Mouse (Mus musculus) hindbrain, embryonic 13.5 days (tissue): Measurements from ENCODE around the gene D17Wsu92e. TPM values are rescaled to one million over a fixed set of nuclear protein-coding genes. Genes with fewer than 3 reads are reported as not detected.

ENCODE experiments used
- ATAC-seq: fragments of 200-750 bp; cut with Nextera tagmentation; 2 replicates; pipeline ENCODE4 v1.8.0; 2017; ENCODE audit warnings: moderate TSS enrichment; ENCODE audit not compliant: low FRiP score
- H3K27ac ChIP-seq: fragments of 300-500 bp; sonication (generic); 2 replicates; pipeline ENCODE4 v1.5.1; 2015; ENCODE audit warnings: inconsistent platforms, mild to moderate bottlenecking, moderate library complexity
- H3K27me3 ChIP-seq: fragments of 300-500 bp; sonication (generic); 2 replicates; pipeline ENCODE4 v1.6.1; 2015; ENCODE audit warnings: mild to moderate bottlenecking, inconsistent platforms
- H3K36me3 ChIP-seq: fragments of 300-500 bp; sonication (generic); 2 replicates; pipeline ENCODE4 v1.6.1; 2015; ENCODE audit warnings: mild to moderate bottlenecking, inconsistent platforms
- H3K4me1 ChIP-seq: fragments of 300-500 bp; sonication (generic); replicated peaks from 2 replicates; pipeline ENCODE4 v1.6.1; 2015; ENCODE audit warnings: inconsistent platforms
- H3K4me2 ChIP-seq: fragments of 300-500 bp; sonication (generic); 2 replicates; pipeline ENCODE4 v1.6.1; 2015; ENCODE audit warnings: inconsistent platforms, mild to moderate bottlenecking, moderate library complexity
- H3K4me3 ChIP-seq: fragments of 300-500 bp; sonication (generic); 2 replicates; pipeline ENCODE4 v1.5.1; 2015; ENCODE audit warnings: mild to moderate bottlenecking, inconsistent platforms
- H3K9ac ChIP-seq: fragments of 300-500 bp; sonication (generic); 2 replicates; pipeline ENCODE4 v1.6.1; 2015; ENCODE audit warnings: mild to moderate bottlenecking, inconsistent platforms
- H3K9me3 ChIP-seq: fragments of 300-500 bp; sonication (generic); 2 replicates; pipeline ENCODE4 v1.6.1; 2016; ENCODE audit warnings: inconsistent platforms
- WGBS: fragments of 180-500 bp; shearing (Covaris S2); methylation state at CpG from one replicate; pipeline ENCODE4 v1.1.7; 2015; 5-methylcytosine and 5-hydroxymethylcytosine counted together
- polyA plus RNA-seq: library from polyadenylated mRNA; unstranded; fragments of >200 nt; fragmentation: Nextera tagmentation; extraction: Ambion mirVana; gene quantifications from 2 replicates; pipeline ENCODE4 v1.2.1, GENCODE M21; 2015

D17Wsu92e gene
- polyA plus RNA-seq, 1 experiment from 2014 or later: 10.0 TPM

DNA sequence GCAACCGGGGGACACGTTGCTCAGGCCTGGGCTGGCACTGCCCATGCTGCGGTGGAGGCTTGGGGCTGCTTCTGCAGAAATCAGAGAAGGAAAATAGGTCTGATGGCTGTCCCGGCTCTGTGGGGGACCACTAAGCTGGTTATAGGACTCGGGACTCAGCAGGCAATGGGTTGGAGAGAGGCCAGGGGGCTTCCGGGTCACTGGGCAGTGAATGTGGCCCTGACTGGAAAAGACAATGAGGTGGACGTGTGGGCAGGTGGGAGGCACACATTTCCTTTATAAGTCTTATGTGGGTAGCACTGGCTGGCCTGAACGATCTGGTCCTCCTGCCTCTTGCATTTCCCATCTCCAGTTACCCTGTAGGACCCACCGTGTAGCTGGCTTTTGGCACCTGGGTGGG lies 100.1 kb downstream of the D17Wsu92e start:
- H3K4me3 ChIP-seq: no peak overlapping the region
- H3K27me3 ChIP-seq: peaks cover 14% of the 10 kb centered on the region
- no peak overlapping the region for H3K4me2 ChIP-seq
- H3K27ac ChIP-seq: no peak overlapping the region
- ATAC-seq: no peak
- WGBS: 39% methylated on average over 9 of the region's 9 CpGs
- no peaks in the 10 kb centered on the region for H3K36me3 ChIP-seq
- H3K9ac ChIP-seq: peak overlapping the region; percentile 40; the same call in 1 of the 2 replicates
- no peaks in the 10 kb centered on the region for H3K9me3 ChIP-seq
- H3K4me1 ChIP-seq: peaks cover 23% of the 10 kb centered on the region

DNA sequence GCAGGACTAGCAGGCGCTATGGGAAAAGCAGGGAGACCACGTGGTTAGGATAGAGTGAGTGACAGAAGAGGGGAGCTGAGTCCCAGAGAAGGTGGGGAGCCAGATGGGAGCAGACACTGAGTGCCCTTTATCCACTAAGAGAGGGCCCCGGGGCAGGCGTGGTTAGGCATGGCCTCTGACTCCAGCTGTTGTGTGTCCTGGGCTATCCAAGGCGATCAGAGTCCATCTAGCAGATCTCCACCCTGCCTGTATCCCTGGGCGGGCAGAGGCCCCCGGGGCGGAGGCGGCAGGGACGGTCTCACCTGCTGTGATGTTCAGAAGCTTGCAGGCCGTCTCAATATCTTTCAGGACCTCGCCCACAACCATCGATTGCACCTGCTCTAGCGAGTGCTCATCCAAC lies 100.8 kb downstream of the D17Wsu92e start:
- 73% methylated on average over 14 of the region's 14 CpGs for WGBS
- no peak for ATAC-seq

GRCm38 (mm10) chr17:27718250-27718649 lies 102.2 kb downstream of the D17Wsu92e start:
- 46% methylated on average over 5 of the region's 5 CpGs for WGBS
- no peak for ATAC-seq

More for the DNA sequence above, 100.8 kb downstream of the D17Wsu92e start:
- no peaks in the 10 kb centered on the region for H3K36me3 ChIP-seq
- peaks cover 17% of the 10 kb centered on the region for H3K4me1 ChIP-seq
- H3K9ac ChIP-seq: peak overlapping the region; percentile 40; the same call in 1 of the 2 replicates
- H3K4me2 ChIP-seq: no peak overlapping the region
- H3K27ac ChIP-seq: no peak overlapping the region
- H3K4me3 ChIP-seq: no peak overlapping the region
- H3K27me3 ChIP-seq: peaks cover 14% of the 10 kb centered on the region
- no peaks in the 10 kb centered on the region for H3K9me3 ChIP-seq

GRCm38 (mm10) chr17:27716804-27717203 lies 103.6 kb downstream of the D17Wsu92e start:
- no peak for ATAC-seq

More at GRCm38 (mm10) chr17:27718250-27718649, 102.2 kb downstream of the D17Wsu92e start:
- H3K4me1 ChIP-seq: peaks cover 17% of the 10 kb centered on the region
- no peak overlapping the region for H3K4me2 ChIP-seq
- H3K9me3 ChIP-seq: no peaks in the 10 kb centered on the region
- H3K4me3 ChIP-seq: no peak overlapping the region
- peaks cover 14% of the 10 kb centered on the region for H3K27me3 ChIP-seq
- no peak overlapping the region for H3K27ac ChIP-seq
- no peaks in the 10 kb centered on the region for H3K36me3 ChIP-seq
- no peak overlapping the region for H3K9ac ChIP-seq

DNA sequence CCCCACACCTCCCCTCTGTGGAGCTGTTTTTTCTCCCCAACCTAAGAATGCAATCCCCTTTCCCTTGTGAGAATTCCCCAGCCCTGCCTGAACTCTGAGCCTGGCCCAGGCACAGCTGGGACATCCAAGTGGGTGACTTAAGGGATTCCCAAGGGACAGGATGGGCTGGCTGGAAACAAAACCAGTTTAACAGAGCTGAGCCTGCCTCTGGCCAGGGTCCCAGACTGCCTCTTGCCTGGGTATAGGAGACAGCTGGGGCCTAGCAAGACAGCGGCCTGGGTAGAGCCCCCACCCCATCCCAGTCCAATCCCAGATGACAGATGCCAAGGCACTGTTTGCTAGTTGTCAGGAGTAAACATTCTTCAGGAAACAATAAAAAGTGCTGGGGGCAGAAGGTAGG lies 107.6 kb downstream of the D17Wsu92e start:
- Histone ChIP-seq H3K27me3 (peaks cover 21% of the 10 kb centered on the region), H3K4me1 (peaks cover 18% of the 10 kb centered on the region), H3K27ac (0 out of 2 replicates have a peak overlapping the region, but pooled peaks have one; percentile 30), H3K4me2 (no peak overlapping the region), H3K36me3 (no peaks in the 10 kb centered on the region), H3K4me3 (no peak overlapping the region), H3K9me3 (no peaks in the 10 kb centered on the region), H3K9ac (no peak overlapping the region)
- 52% methylated on average over 1 of the region's 1 CpGs for WGBS
- no peak for ATAC-seq

More at GRCm38 (mm10) chr17:27716804-27717203, 103.6 kb downstream of the D17Wsu92e start:
- no peaks in the 10 kb centered on the region for H3K9me3 ChIP-seq
- H3K27me3 ChIP-seq: peaks cover 14% of the 10 kb centered on the region
- WGBS: 4% methylated on average over 16 of the region's 16 CpGs
- H3K27ac ChIP-seq: no peak overlapping the region
- H3K4me2 ChIP-seq: peak overlapping the region; percentile 48
- H3K9ac ChIP-seq: 0 out of 2 replicates have a peak overlapping the region, but pooled peaks have one; percentile 24
- H3K36me3 ChIP-seq: no peaks in the 10 kb centered on the region
- peaks cover 19% of the 10 kb centered on the region for H3K4me1 ChIP-seq
- H3K4me3 ChIP-seq: peak overlapping the region; percentile 19

- Histone ChIP-seq H3K4me1 (peaks cover 12% of the 10 kb centered on the region), H3K4me2 (no peak overlapping the region), H3K9ac (no peak overlapping the region), H3K9me3 (no peaks in the 10 kb centered on the region), H3K4me3 (no peak overlapping the region), H3K27me3 (peaks cover 34% of the 10 kb centered on the region), H3K36me3 (peaks cover 5% of the 10 kb centered on the region), H3K27ac (no peak overlapping the region)
- WGBS: 73% methylated on average over 5 of the region's 5 CpGs
- no peak for ATAC-seq
Measured at GRCm38 (mm10) chr17:27709650-27710049, 110.8 kb downstream of the D17Wsu92e start.

DNA sequence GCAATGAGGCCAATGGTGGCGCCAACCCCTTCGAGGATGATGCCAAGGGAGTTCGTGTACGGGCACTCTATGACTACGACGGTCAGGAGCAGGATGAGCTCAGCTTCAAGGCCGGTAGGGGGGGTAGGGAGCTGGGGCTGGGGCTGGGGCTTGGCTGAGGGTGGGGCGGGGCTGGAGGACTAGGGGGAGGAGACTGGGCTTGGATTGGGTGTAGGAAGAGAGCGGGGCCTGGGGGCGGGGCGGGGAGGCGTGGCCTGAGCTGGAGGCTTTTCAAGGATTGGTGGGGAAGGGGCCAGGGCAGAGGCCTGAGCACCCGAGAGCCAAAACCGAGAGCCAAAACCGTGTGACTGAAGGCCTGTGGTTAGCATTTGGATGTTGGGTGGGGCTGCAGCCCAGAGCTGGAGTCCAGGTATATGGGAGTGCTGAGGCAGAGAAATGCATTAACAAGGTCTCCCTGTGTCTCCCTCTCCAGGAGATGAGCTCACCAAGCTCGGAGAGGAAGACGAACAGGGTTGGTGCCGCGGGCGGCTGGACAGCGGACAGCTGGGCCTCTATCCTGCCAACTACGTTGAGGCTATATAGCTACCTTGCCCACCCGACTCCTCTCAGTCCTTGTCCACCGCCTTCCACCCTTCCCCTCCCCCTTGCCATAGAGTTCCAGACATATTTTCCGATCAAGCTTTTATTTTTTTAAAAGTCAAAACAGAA lies 112.3 kb downstream of the D17Wsu92e start:
- 6% methylated on average over 25 of the region's 25 CpGs for WGBS
- Histone ChIP-seq H3K9ac (no peak overlapping the region; the same call in 1 of the 2 replicates), H3K27ac (no peak overlapping the region), H3K9me3 (no peaks in the 10 kb centered on the region), H3K4me2 (peak overlapping the region; percentile 47), H3K4me3 (peak overlapping the region; percentile 27), H3K27me3 (peaks cover 41% of the 10 kb centered on the region), H3K4me1 (peaks cover 10% of the 10 kb centered on the region), H3K36me3 (peaks cover 5% of the 10 kb centered on the region)
- peak; percentile 79 for ATAC-seq

DNA sequence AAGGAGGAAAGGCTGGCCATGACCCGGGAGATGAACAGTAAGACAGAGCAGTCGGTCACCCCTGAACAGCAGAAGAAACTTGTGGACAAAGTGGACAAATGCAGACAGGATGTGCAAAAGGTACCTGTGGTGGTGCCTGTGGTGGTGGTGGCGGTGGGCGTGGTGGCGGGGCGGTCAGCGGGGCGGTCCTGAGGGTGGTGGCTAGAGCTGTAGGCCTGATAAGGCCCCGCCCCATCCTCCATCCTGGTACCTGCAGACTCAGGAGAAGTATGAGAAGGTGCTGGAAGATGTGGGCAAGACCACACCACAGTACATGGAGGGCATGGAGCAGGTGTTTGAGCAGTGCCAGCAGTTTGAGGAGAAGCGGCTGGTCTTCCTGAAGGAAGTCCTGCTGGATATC lies 114.8 kb downstream of the D17Wsu92e start:
- H3K4me3 ChIP-seq: no peak overlapping the region
- WGBS: 37% methylated on average over 10 of the region's 10 CpGs
- peaks cover 41% of the 10 kb centered on the region for H3K27me3 ChIP-seq
- H3K4me1 ChIP-seq: peaks cover 28% of the 10 kb centered on the region
- no peak overlapping the region for H3K9ac ChIP-seq
- peaks cover 5% of the 10 kb centered on the region for H3K36me3 ChIP-seq
- no peaks in the 10 kb centered on the region for H3K9me3 ChIP-seq
- no peak overlapping the region for H3K27ac ChIP-seq
- no peak for ATAC-seq
- H3K4me2 ChIP-seq: no peak overlapping the region

- peaks cover 5% of the 10 kb centered on the region for H3K36me3 ChIP-seq
- H3K4me2 ChIP-seq: no peak overlapping the region
- no peaks in the 10 kb centered on the region for H3K9me3 ChIP-seq
- peaks cover 36% of the 10 kb centered on the region for H3K27me3 ChIP-seq
- no peak for ATAC-seq
- peaks cover 29% of the 10 kb centered on the region for H3K4me1 ChIP-seq
- no peak overlapping the region for H3K4me3 ChIP-seq
- WGBS: 66% methylated on average over 5 of the region's 5 CpGs
- H3K27ac ChIP-seq: no peak overlapping the region
- H3K9ac ChIP-seq: no peak overlapping the region
Measured at GRCm38 (mm10) chr17:27703961-27704621, 116.4 kb downstream of the D17Wsu92e start.

DNA sequence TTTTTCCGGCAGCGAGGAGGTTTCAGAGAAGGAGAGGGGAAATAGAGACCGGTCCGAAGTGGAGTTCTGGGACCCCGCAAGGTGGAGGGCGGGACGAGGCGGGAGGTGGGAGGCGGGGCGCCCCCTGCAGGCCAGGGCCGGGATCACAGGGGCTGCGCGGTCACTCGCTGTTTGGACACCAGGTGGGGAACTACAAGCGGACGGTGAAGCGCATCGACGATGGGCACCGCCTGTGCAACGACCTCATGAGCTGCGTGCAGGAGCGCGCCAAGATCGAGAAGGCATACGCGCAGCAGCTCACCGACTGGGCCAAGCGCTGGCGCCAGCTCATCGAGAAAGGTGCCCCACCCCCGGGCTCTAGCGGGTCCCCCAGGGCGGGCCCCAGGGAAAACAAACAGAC lies 117.9 kb downstream of the D17Wsu92e start:
- WGBS: 2% methylated on average over 34 of the region's 34 CpGs
- H3K36me3 ChIP-seq: peaks cover 5% of the 10 kb centered on the region
- ATAC-seq: no peak
- peaks cover 31% of the 10 kb centered on the region for H3K27me3 ChIP-seq
- H3K4me3 ChIP-seq: peak overlapping the region; percentile 9; the same call in 1 of the 2 replicates
- peak overlapping the region; percentile 49 for H3K4me2 ChIP-seq
- H3K9ac ChIP-seq: peak overlapping the region; percentile 64
- H3K9me3 ChIP-seq: no peaks in the 10 kb centered on the region
- H3K27ac ChIP-seq: no peak overlapping the region
- H3K4me1 ChIP-seq: peaks cover 20% of the 10 kb centered on the region

DNA sequence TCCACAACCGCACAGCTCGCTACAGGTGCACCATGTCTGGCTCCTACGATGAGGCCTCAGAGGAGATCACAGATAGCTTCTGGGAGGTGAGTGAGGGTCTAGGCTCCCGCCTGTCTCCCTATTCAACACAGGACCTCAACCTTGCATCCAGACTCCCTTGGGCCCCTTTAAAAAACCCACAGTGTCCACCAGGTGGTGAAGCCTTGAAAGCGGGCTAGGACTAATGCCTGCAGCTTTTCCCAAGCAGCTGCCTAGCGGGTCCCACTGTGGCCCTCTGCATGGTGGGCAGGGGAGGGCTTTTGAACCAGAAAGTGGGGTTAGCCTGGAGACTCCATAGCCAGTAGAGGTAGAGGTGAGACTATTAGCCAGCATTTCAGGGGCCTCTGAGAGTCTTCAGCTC lies 118.6 kb downstream of the D17Wsu92e start:
- Histone ChIP-seq H3K27me3 (peaks cover 26% of the 10 kb centered on the region), H3K4me3 (no peak overlapping the region), H3K4me2 (no peak overlapping the region), H3K27ac (peak overlapping the region; percentile 61), H3K9ac (peak overlapping the region; percentile 31), H3K4me1 (peaks cover 20% of the 10 kb centered on the region), H3K9me3 (no peaks in the 10 kb centered on the region), H3K36me3 (peaks cover 5% of the 10 kb centered on the region)
- no peak for ATAC-seq
- 69% methylated on average over 6 of the region's 6 CpGs for WGBS
